Mouse (Mus musculus) frontal cortex, adult 2 months (tissue): ENCODE data around the gene Crtc1. TPM values are rescaled to one million over a fixed set of nuclear protein-coding genes. Genes with fewer than 3 reads are reported as not detected.

Experiments used
- DNase-seq, 2 experiments: peaks; one replicate each; pipeline ENCODE4 v3.0.0; 2022; ENCODE audit warnings: low spot score in 1 of 2; ENCODE audit errors: extremely low spot score in 1 of 2
- polyA plus RNA-seq: library from polyadenylated mRNA; depleted of rRNA; stranded (reverse); fragments of >200 nt; gene quantifications from 2 replicates; pipeline ENCODE4 v1.2.3, GENCODE M21; 2012

Crtc1 gene
- polyA plus RNA-seq, 1 experiment, result 103 TPM

GRCm38 (mm10) chr8:70463306-70463705 lies 23.9 kb upstream of the Crtc1 start:
- DNase-seq, result peak; percentile 58 to 84

- peak in 1 of 2 experiments; percentile 42 for DNase-seq
Observed at GRCm38 (mm10) chr8:70462516-70462813, 23.1 kb upstream of the Crtc1 start.

GRCm38 (mm10) chr8:70461765-70462515 lies 22.6 kb upstream of the Crtc1 start:
- DNase-seq, result no peak

GRCm38 (mm10) chr8:70460606-70461005 lies 21.2 kb upstream of the Crtc1 start:
- DNase-seq, result no peak

- DNase-seq, result no peak
Observed at GRCm38 (mm10) chr8:70460199-70460598, 20.8 kb upstream of the Crtc1 start.

GRCm38 (mm10) chr8:70459636-70460035 lies 20.3 kb upstream of the Crtc1 start:
- DNase-seq, result no peak

GRCm38 (mm10) chr8:70458462-70458861 lies 19.1 kb upstream of the Crtc1 start:
- no peak for DNase-seq

GRCm38 (mm10) chr8:70457882-70458281 lies 18.5 kb upstream of the Crtc1 start:
- no peak for DNase-seq

GRCm38 (mm10) chr8:70456996-70457395 lies 17.6 kb upstream of the Crtc1 start:
- DNase-seq, result no peak

- peak in 1 of 2 experiments; percentile 67 for DNase-seq
Observed at GRCm38 (mm10) chr8:70453852-70454251, 14.5 kb upstream of the Crtc1 start.

GRCm38 (mm10) chr8:70452196-70452966 lies 13.0 kb upstream of the Crtc1 start:
- peak in 1 of 2 experiments; percentile 58 for DNase-seq

- DNase-seq, result peak in 1 of 2 experiments; percentile 49
Observed at GRCm38 (mm10) chr8:70447639-70448420, 8.5 kb upstream of the Crtc1 start.

GRCm38 (mm10) chr8:70445988-70446387 lies 6.6 kb upstream of the Crtc1 start:
- DNase-seq, result no peak

GRCm38 (mm10) chr8:70443326-70443725 lies 3.9 kb upstream of the Crtc1 start:
- no peak for DNase-seq

GRCm38 (mm10) chr8:70441565-70441964 lies 2.2 kb upstream of the Crtc1 start:
- no peak for DNase-seq

GRCm38 (mm10) chr8:70440246-70440645 lies 867 bp upstream of the Crtc1 start:
- no peak for DNase-seq

- DNase-seq, result no peak
Observed at GRCm38 (mm10) chr8:70439848-70440179, 435 bp upstream of the Crtc1 start.

GRCm38 (mm10) chr8:70438423-70438822 lies 956 bp downstream of the Crtc1 start:
- DNase-seq, result no peak

- DNase-seq, result no peak
Observed at GRCm38 (mm10) chr8:70435156-70435555, 4.2 kb downstream of the Crtc1 start.

GRCm38 (mm10) chr8:70432991-70433536 lies 6.3 kb downstream of the Crtc1 start:
- DNase-seq, result no peak

GRCm38 (mm10) chr8:70431213-70431612 lies 8.2 kb downstream of the Crtc1 start:
- no peak for DNase-seq
